Mouse (Mus musculus): Measurements from ENCODE around the gene Krtap2-4. TPM values are rescaled to one million over a fixed set of nuclear protein-coding genes. Genes with fewer than 3 reads are reported as not detected.
"Not testable (repeated sequence)": the region's sequence is repeated elsewhere in the genome, so short reads cannot be mapped to it uniquely, and the experiment has no call there.

Gene Krtap2-4
- not detected in 2 replicates for polyA plus RNA-seq (2015; fragmentation: Nextera tagmentation; extraction: Ambion mirVana)

DNA sequence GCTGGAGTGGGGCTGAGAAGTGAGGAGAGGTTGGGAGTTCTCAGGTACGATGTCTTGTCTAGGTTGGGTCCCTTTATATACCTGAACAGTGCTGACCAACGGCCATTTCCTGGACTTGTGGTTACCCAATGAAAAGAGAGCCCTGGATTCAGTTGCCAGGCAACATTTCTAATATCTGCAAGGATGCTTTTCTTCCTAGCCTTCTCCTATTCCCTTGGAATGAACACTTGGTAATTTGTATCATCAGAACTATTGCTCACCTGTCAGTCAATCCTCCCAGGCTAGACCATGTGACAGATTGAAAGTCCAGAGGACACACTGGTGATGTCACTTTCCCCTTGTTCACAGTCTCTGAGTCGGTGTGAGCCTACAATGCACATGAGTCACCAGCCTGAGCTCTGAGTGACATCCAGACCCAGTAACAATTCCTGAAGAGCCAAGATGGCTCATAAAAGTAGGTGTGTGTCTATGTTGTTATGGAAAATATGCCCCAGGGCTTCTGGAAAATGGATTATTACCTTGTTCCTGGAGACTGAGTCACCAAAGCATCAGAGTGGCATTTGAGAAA is at the start of gene Krtap2-4:
Krtap2-4 (minus strand) TSS at position 51 of the 568 bp plus-strand sequence.
- WGBS: 67% methylated on average over 3 of the region's 3 CpGs
- ATAC-seq (ENCODE audit: insufficient read depth, low FRiP score, low read depth): no peak

DNA sequence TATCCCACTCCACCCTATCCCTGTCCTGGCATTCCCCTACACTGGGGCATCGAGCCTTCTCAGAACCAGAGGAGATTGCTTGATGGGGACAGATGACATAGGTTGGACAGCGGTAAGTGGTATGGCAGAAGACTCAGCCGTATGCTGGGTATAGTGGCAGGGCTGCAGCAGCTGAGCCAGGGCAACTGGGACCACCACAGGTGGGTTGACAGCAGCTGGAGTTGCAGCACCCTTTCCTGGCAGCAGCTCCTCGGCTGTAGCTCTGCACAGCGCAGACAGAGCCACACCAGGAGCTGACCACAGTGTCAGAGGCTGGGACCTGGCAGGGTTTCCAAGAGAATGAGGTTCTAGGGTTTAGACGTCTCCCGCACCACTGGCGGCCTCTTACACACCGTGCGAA is 48.2 kb upstream of the Krtap2-4 start:
- 79% methylated on average over 10 of the region's 10 CpGs for WGBS
- Histone ChIP-seq H3K4me1 (no peaks in the 10 kb centered on the region), H3K36me3 (no peaks in the 10 kb centered on the region), H3K9me3 (no peaks in the 10 kb centered on the region), H3K4me2 (no peak overlapping the region), H3K27ac (no peak overlapping the region), H3K9ac (no peak overlapping the region), H3K4me3 (replicated peaks) (no peak overlapping the region), H3K27me3 (replicated peaks) (no peaks in the 10 kb centered on the region)
- ATAC-seq (ENCODE audit: insufficient read depth, low FRiP score, low read depth): no peak

More for the DNA sequence above, at the start of gene Krtap2-4:
- Histone ChIP-seq H3K27me3 (replicated peaks) (no peaks in the 10 kb centered on the region), H3K27ac (no peak within 1 kb of the TSS), H3K36me3 (no peaks in the 10 kb centered on the region), H3K9ac (no peak within 1 kb of the TSS), H3K9me3 (no peaks in the 10 kb centered on the region), H3K4me3 (replicated peaks) (no peak within 1 kb of the TSS), H3K4me2 (no peak within 1 kb of the TSS), H3K4me1 (no peaks in the 10 kb centered on the region)

DNA sequence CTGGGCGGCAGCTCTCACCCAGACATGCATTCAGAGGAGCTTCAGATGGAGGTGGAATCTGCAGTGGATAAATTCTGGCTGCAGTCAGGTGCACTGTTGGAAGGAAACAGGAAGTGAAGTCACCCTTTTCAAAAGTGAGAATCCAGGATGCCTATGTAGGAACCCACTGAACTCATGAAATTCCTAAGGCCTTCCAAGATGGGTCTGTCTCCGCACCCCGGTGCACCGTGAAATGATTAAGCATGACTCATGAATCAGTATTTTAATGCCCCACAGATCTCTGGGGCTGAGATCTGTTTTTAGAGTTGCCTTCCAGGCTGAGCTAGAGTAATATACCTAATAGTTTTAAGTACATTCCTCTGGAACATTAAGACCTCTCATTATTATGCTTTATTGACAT is 44.6 kb upstream of the Krtap2-4 start:
- Histone ChIP-seq H3K27ac (no peak overlapping the region), H3K4me2 (no peak overlapping the region), H3K4me1 (no peaks in the 10 kb centered on the region), H3K4me3 (replicated peaks) (no peak overlapping the region), H3K9ac (no peak overlapping the region), H3K27me3 (replicated peaks) (no peaks in the 10 kb centered on the region), H3K36me3 (no peaks in the 10 kb centered on the region), H3K9me3 (no peaks in the 10 kb centered on the region)
- WGBS: 79% methylated on average over 4 of the region's 4 CpGs
- ATAC-seq (ENCODE audit: insufficient read depth, low FRiP score, low read depth): no peak

DNA sequence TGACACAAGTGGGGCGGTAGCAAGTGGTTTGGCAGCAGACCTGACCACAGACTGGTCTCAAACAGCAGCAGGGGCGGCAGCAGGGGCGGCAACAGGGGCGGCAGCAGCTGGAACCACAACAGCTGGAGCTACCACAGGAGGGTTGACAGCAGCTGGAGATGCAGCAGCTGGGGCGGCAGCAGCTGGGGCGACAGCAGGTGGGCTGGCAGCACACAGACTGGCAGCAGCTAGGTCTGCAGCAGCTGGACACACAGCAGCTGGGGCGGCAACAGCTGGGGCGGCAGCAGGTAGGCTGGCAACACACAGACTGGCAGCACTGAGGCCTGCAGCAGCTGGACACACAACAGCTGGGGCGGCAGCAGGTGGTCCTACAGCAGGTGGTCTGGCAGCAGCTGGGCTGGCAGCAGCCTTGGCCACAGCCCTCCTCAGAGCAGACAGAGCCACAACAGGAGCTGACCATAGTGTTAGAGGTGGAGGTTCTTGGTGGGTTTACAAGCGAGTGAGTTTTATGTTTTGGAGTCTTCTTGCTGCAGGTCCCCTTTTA is 43.9 kb upstream of the Krtap2-4 start, which contains the start of gene Gm11563:
Gm11563 (minus strand) TSS at position 494 of the 544 bp plus-strand sequence.
- not testable (repeated sequence) for H3K27me3 ChIP-seq (replicated peaks); H3K27ac ChIP-seq; H3K4me2 ChIP-seq; ATAC-seq (ENCODE audit: insufficient read depth, low FRiP score, low read depth); H3K36me3 ChIP-seq; H3K9ac ChIP-seq; H3K4me3 ChIP-seq (replicated peaks); H3K9me3 ChIP-seq; H3K4me1 ChIP-seq
- WGBS: 69% methylated on average over 10 of the region's 10 CpGs

DNA sequence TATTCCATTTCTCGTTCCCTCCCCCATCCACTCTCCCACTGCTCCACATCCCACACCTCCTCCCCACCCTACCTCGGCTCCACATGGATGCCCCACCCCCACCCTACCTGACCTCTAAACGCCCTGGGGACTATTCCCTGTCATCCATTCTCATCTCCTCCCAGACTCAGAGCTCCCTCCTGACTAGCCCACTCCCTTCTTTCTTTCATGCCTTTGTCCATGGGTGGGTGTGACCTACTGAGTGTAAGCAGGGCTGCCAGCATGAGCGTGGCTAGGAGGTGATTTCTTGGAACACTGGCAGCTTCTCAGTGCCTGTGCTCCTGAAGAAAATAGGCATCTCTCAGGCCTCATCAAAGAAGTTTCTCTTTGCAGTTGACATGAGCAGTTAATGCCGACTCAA is 42.4 kb upstream of the Krtap2-4 start:
- 42% methylated on average over 5 of the region's 5 CpGs for WGBS

DNA sequence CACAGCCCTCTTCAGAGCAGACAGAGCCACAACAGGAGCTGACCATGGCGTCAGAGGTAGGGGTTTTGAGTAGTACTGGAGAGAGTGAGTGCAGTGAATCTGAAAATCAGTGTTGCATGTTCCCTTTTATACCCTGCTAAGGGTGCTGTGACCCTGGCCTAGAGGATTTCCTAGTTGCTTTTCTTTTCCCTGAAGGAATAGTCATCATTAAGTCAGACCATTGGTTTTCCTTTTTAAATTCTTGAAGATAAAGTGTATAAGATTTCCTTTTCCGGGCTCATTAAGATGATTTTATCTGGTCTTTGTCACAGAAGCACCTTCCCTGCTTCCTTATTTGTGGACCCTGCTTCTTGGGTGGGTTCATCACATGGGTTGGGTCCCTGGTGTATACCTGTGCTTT is 35.5 kb upstream of the Krtap2-4 start, which contains the start of gene Gm11555:
Gm11555 (minus strand) TSS at position 101 of the 400 bp plus-strand sequence.
- Histone ChIP-seq H3K9ac (no peak within 1 kb of the TSS), H3K4me3 (replicated peaks) (no peak within 1 kb of the TSS), H3K9me3 (no peaks in the 10 kb centered on the region), H3K27ac (no peak within 1 kb of the TSS), H3K4me1 (no peaks in the 10 kb centered on the region), H3K36me3 (no peaks in the 10 kb centered on the region), H3K27me3 (replicated peaks) (no peaks in the 10 kb centered on the region), H3K4me2 (no peak within 1 kb of the TSS)
- no peak for ATAC-seq (ENCODE audit: insufficient read depth, low FRiP score, low read depth)
- WGBS: 85% methylated on average over 2 of the region's 2 CpGs

More for the DNA sequence above, 42.4 kb upstream of the Krtap2-4 start:
- no peak overlapping the region for H3K4me3 ChIP-seq (replicated peaks)
- H3K9ac ChIP-seq: no peak overlapping the region
- H3K27ac ChIP-seq: no peak overlapping the region
- H3K4me2 ChIP-seq: no peak overlapping the region
- no peaks in the 10 kb centered on the region for H3K9me3 ChIP-seq
- no peaks in the 10 kb centered on the region for H3K36me3 ChIP-seq
- no peaks in the 10 kb centered on the region for H3K27me3 ChIP-seq (replicated peaks)
- H3K4me1 ChIP-seq: no peaks in the 10 kb centered on the region
- no peak for ATAC-seq (ENCODE audit: insufficient read depth, low FRiP score, low read depth)

DNA sequence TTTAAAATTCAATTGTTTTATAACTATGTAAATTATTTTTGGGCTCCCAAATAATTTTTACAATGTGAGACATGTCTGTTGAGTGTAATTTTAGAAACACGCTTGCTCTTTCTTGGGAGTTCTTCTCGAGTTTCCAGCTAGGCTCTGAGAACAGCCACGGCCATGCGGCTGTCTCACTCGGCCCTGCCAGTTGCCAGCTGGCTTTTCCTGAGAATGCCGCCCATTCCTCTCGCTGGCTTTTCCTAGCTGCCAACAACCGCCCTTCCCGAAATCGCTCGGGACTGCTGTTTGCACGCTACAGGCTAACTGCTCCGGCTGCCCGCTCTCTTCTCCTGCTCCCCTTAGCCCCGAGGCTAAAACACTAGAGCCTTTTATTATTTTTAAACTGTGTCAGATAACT is 31.8 kb upstream of the Krtap2-4 start:
- H3K4me1 ChIP-seq: no peaks in the 10 kb centered on the region
- H3K27ac ChIP-seq: no peak overlapping the region
- no peaks in the 10 kb centered on the region for H3K27me3 ChIP-seq (replicated peaks)
- 84% methylated on average over 15 of the region's 15 CpGs for WGBS
- H3K4me2 ChIP-seq: no peak overlapping the region
- no peaks in the 10 kb centered on the region for H3K36me3 ChIP-seq
- no peak overlapping the region for H3K9ac ChIP-seq
- no peaks in the 10 kb centered on the region for H3K9me3 ChIP-seq
- no peak overlapping the region for H3K4me3 ChIP-seq (replicated peaks)
- no peak for ATAC-seq (ENCODE audit: insufficient read depth, low FRiP score, low read depth)

DNA sequence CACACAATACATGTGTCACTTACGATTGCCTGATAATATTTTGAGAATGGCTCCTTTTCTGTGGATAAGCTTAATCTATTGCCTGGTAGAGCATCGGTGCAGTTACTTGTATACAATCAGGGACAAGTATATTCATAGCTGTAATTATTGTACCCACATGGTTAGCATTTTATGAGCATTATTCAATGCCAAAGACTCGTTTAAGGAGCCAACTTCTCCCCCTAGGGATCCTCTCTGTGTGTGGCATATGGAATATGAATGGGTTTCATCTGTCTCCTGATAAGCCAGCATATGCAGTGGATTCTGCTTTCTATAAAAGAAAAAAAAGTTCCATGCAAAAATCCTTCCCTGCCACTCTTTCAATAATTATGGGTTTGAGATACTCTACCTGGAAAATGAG is 29.7 kb upstream of the Krtap2-4 start:
- Histone ChIP-seq H3K9ac (no peak overlapping the region), H3K9me3 (no peaks in the 10 kb centered on the region), H3K4me2 (no peak overlapping the region), H3K36me3 (no peaks in the 10 kb centered on the region), H3K27me3 (replicated peaks) (no peaks in the 10 kb centered on the region), H3K27ac (no peak overlapping the region), H3K4me1 (no peaks in the 10 kb centered on the region), H3K4me3 (replicated peaks) (no peak overlapping the region)
- no peak for ATAC-seq (ENCODE audit: insufficient read depth, low FRiP score, low read depth)
- WGBS: 74% methylated on average over 3 of the region's 3 CpGs

DNA sequence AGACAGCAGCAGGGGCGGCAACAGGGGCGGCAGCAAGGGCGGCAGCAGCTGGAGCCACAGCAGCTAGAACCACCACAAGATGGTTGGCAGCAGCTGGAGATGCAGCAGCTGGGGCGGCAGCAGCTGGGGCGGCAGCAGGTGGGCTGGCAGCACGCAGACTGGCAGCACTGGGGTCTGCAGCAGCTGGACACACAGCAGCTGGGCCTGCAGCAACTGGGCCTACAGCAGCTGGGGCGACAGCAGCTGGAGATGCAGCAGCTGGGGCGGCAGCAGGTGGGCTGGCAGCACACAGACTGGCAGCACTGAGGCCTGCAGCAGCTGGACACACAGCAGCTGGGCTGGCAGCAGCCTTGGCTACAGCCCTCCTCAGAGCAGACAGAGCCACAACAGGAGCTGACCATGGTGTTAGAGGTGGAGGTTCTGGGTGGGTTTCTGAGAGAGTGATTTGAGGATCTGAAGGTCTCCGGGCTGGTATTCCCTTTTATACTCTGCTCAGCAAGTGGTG is 29.0 kb upstream of the Krtap2-4 start, which contains the start of gene Krtap4-7:
Krtap4-7 (minus strand) TSS at position 455 of the 505 bp plus-strand sequence.
- H3K27ac ChIP-seq; H3K9me3 ChIP-seq; H3K4me1 ChIP-seq; H3K4me3 ChIP-seq (replicated peaks); H3K9ac ChIP-seq; ATAC-seq (ENCODE audit: insufficient read depth, low FRiP score, low read depth); H3K36me3 ChIP-seq; H3K27me3 ChIP-seq (replicated peaks); H3K4me2 ChIP-seq: not testable (repeated sequence)
- WGBS: 81% methylated on average over 9 of the region's 9 CpGs

DNA sequence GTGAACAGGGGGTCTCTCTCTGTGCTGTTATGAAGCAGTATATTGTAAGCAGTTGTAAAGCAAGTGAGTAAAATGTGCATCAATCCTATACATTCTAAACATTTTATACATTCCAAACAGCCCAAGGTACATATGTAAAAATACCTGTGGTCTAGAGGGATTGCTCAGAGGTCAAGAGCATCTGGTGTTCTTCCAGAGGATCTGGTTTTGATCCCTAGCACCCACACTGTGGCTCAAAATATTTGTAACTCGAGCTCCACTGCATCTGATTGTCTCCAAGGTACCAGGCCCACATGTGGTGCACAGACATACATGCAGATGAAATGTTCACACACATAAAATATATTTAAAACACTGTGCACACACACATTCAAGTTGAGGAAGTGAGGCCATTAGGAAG is 26.3 kb upstream of the Krtap2-4 start:
- H3K27me3 ChIP-seq (replicated peaks): no peaks in the 10 kb centered on the region
- 32% methylated on average over 1 of the region's 1 CpGs for WGBS
- no peak overlapping the region for H3K4me3 ChIP-seq (replicated peaks)
- no peak for ATAC-seq (ENCODE audit: insufficient read depth, low FRiP score, low read depth)
- no peaks in the 10 kb centered on the region for H3K4me1 ChIP-seq
- H3K27ac ChIP-seq: no peak overlapping the region
- no peak overlapping the region for H3K4me2 ChIP-seq
- no peaks in the 10 kb centered on the region for H3K9me3 ChIP-seq
- no peaks in the 10 kb centered on the region for H3K36me3 ChIP-seq
- no peak overlapping the region for H3K9ac ChIP-seq

DNA sequence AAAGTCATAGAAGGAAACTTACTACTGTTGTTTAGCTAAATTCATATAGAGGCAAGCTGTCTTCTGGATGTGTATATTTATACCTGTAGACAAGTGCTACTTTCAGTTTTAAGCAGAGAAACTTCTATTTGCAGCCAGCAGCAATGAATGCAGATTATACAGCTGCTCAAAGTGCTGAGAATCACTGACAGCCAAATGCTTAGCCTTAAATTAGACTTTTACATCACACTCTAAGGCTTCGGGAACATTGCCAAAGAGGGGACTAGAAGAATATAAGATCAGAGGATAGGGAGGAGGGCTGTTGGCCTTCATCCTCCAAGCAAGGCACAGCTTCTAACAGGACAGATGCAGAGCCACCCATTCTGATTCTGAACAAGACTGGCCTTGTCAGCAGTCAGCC is 22.4 kb upstream of the Krtap2-4 start:
- 74% methylated on average over 1 of the region's 1 CpGs for WGBS
- H3K27me3 ChIP-seq (replicated peaks): no peaks in the 10 kb centered on the region
- ATAC-seq (ENCODE audit: insufficient read depth, low FRiP score, low read depth): no peak
- no peaks in the 10 kb centered on the region for H3K9me3 ChIP-seq
- no peak overlapping the region for H3K4me2 ChIP-seq
- no peak overlapping the region for H3K27ac ChIP-seq
- H3K4me3 ChIP-seq (replicated peaks): no peak overlapping the region
- no peaks in the 10 kb centered on the region for H3K4me1 ChIP-seq
- no peaks in the 10 kb centered on the region for H3K36me3 ChIP-seq
- no peak overlapping the region for H3K9ac ChIP-seq

DNA sequence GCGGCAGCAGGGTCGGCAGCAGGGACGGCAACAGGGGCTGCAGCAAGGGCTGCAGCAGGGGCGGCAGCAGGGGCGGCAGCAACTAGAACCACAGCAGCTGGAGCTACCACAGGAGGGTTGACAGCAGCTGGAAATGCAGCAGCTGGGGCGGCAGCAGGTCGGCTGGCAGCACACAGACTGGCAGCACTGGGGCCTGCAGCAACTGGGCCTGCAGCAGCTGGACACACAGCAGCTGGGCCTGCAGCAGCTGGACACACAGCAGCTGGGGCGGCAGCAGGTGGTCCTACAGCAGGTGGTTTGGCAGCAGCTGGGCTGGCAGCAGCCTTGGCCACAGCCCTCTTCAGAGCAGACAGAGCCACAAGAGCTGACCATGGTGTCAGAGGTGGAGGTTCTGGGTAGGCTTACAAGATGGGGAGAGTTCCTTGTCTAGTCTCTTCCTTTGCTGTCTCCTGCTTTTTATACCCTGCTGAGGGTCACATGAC is 20.0 kb upstream of the Krtap2-4 start, which contains the start of gene Krtap4-2:
Krtap4-2 (minus strand) TSS at position 432 of the 482 bp plus-strand sequence.
- Histone ChIP-seq H3K36me3 (no peaks in the 10 kb centered on the region), H3K27me3 (replicated peaks) (no peaks in the 10 kb centered on the region), H3K4me2 (no peak within 1 kb of the TSS), H3K27ac (no peak within 1 kb of the TSS), H3K9me3 (no peaks in the 10 kb centered on the region), H3K4me3 (replicated peaks) (no peak within 1 kb of the TSS), H3K9ac (no peak within 1 kb of the TSS), H3K4me1 (0 out of 2 replicates have a peak, but pooled peaks cover 3% of the 10 kb centered on the region)
- WGBS: 30% methylated on average over 8 of the region's 8 CpGs
- ATAC-seq (ENCODE audit: insufficient read depth, low FRiP score, low read depth): no peak

All from stomach, embryonic 15.5 days (tissue).